Mouse (Mus musculus) left cerebral cortex, adult 11 months (tissue): ENCODE results near the gene Galnt7.
"Not testable (repeated sequence)": the region's sequence is repeated elsewhere in the genome, so short reads cannot be mapped to it uniquely, and the experiment has no call there.

Experiments used
- DNase-seq: peaks from one replicate; pipeline ENCODE4 v3.0.0; 2022; ENCODE audit warnings: low spot score

Gene Galnt7

GRCm38 (mm10) chr8:57540110-57540838, 112.6 kb downstream of the Galnt7 start:
- DNase-seq = no peak

- no peak for DNase-seq
Observed at GRCm38 (mm10) chr8:57538601-57539000, 114.2 kb downstream of the Galnt7 start.

DNA sequence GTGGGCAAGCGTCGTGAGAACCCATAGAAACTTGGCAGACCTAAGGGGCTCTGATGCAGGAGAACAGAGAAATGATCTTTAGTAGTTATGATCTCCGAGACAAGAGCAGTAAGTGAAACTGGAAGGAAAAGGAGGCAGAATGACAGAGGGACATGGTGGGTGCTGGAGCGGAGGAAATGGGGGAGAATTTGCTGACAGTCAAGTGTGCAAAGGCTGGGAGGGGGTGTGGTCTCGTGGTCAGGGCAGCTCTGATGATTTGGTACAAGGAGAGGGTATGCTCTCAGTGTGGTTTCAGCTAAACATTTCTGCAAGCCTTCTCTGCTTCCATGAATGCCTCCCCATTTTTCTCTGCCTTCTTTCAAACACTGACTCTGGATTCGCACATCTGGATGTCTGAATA, 116.7 kb downstream of the Galnt7 start:
- no peak for DNase-seq

DNA sequence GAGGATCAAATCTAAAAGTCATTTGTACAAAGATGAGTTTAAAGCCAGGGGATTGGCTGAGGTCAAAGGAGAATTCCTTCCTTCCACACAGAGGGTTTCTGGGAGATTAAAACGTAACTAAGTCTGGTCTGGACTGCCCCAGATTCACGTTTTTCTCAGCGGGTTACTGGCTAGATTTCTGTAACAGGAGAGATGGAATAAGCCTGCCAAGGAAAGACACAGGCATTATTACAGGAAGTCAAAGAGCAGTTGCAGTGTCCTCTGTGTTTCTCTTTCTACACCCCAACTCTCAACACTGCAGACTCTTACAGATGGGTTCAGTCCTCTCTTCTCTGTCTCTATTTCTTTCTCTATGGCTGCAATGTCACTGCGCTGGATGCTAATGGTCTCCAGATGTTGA, 118.3 kb downstream of the Galnt7 start:
- no peak for DNase-seq

- DNase-seq = no peak
Observed at GRCm38 (mm10) chr8:57533106-57533505, 119.7 kb downstream of the Galnt7 start.

GRCm38 (mm10) chr8:57532223-57532622, 120.6 kb downstream of the Galnt7 start:
- no peak for DNase-seq

GRCm38 (mm10) chr8:57530666-57531349, 122.0 kb downstream of the Galnt7 start:
- no peak for DNase-seq

GRCm38 (mm10) chr8:57530238-57530637, 122.6 kb downstream of the Galnt7 start:
- DNase-seq = no peak

DNA sequence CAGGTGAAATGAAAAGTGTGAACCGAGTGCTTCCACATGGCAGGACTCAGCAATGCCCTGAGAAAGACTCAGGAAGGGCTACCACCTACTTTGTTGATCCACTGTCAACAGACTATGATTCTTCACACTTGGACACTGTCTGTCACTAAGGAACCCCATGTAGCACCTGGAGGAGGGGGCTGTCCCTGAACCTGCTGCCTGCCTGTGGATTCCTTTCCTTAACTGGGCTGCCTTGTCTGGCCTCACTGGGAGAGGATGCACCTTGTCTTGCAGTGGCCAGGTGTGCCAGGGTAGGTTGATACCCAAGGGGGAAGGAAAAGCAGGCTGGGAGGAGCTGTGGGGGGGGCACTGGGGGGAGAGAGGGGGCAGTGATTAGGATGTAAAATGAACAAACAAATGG, 124.8 kb downstream of the Galnt7 start:
- no peak for DNase-seq

GRCm38 (mm10) chr8:57520186-57520786, 132.5 kb downstream of the Galnt7 start:
- DNase-seq = no peak

DNA sequence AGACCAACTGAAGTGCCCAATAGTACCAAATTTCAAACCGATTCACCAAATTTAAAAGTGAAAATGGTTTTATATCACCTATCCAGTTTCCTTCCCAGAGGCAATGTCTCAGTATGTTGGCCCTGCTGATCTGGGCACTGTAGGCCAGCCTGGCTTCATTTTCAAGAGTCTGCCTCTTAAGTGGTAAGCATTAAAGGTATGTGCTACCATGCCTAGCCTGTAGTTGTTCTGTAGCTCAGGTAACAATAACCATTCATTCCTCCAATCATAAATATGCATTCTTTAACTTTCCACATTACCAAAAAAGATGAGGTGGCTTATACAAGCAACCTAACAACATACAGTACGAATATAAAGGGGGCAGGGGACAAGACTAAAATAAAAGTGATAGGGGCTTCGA, 135.1 kb downstream of the Galnt7 start:
- no peak for DNase-seq

DNA sequence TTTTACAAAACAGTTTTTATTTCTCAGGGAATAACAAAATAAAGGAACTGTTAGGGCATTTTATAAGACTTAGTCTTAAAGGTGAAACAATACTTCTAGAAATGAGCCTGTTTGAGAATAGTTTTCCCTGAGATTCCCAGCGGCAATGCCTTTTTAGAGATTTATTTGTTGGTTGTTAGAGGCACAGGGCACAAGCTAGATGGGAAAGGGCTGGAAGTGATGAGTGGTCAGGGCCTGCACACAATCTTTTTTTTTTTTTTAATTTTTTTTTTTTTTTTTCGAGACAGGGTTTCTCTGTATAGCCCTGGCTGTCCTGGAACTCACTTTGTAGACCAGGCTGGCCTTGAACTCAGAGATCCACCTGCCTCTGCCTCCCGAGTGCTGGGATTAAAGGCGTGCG, 136.1 kb downstream of the Galnt7 start:
- not testable (repeated sequence) for DNase-seq

DNA sequence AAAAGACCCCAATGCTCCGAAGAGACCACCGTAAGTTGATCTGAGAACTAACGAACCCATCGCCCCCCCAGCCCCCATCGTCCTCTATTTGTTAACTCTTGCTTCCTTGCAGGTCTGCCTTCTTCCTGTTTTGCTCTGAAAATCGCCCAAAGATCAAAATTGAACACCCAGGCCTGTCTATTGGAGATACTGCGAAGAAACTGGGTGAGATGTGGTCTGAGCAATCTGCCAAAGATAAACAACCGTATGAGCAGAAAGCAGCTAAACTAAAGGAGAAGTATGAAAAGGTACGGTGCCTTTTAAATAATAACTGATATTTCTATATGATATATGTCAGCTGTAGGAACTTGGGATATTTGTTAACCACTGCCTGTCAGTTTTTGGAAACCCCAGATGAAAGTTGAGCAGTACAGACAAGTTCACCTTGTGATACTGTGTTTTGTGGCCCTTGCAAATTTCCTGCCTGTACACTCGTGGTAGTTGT, 139.6 kb downstream of the Galnt7 start:
- DNase-seq = not testable (repeated sequence)

DNA sequence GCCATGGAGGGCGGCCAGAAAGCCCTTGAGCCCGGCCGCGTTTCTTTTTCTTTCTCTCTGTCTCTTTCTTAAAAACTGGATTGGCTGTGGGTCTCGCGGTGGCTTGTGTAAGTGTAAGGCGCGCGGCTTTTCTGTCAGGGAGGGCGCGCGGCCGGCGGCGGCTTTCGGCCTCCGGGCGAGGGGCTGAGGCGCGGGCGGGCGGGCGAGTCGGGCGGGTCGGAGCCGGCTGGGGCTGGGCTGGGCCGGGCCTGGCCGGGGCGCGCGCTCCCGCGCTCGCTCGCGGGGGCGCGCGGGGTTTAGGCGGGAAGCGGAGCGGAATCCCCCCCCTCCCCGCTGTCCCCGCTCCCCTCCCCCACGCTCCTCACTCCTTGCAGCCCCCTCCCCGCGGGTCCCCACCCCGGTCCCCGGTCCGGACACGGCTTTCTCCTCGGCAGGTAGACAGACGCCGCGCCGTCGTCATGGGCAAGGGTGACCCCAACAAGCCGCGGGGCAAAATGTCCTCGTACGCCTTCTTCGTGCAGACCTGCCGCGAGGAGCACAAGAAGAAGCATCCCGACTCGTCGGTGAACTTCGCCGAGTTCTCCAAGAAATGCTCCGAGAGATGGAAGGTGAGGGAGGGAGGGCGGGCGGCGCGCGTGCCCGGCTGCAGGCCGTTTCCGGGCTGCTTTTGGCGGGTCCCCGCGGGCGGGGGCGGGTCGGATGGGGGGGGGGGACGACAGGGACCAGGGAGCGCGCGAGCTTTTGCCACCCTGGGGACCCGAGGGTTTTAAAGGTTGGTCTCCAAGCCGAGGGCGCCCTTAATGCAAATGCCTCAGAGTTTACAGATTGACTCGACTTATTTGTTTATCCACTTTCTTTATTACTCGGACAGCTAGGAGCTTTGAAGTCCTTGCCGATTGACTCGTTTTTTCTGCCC, 140.4 kb downstream of the Galnt7 start:
- no peak for DNase-seq

GRCm38 (mm10) chr8:57511316-57512118, 141.3 kb downstream of the Galnt7 start, which contains the start of gene Hmgb2:
Hmgb2 (plus strand) TSS chr8:57511907.
- DNase-seq = peak; percentile 99

- no peak for DNase-seq
Observed at GRCm38 (mm10) chr8:57510791-57511315, 142.0 kb downstream of the Galnt7 start.

- no peak for DNase-seq
Observed at GRCm38 (mm10) chr8:57508657-57509056, 144.2 kb downstream of the Galnt7 start.

DNA sequence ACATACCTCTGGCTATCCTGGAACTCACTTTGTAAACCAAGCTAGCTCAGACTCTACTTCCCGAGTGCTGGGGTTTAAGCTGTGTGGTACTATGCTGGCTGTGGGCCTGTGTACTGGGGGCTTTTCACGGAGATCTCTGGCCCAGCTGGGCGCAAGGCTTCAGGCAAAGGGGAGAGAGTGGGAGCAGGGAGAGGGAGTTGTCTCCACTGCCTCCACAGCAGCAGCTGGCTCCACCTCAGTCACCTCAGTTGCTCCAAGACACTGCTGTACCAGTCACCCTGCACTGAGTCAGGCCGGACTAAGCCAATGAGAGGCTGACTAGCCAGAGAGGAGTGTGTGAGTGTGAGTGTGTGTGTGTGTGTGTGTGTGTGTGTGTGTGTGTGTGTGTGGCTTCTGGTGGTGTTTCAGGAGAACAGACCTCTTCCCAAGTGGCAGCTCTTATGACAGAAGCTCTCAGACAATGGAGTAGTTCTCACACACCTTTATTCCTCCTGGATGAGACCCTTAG, 145.2 kb downstream of the Galnt7 start:
- DNase-seq = no peak

GRCm38 (mm10) chr8:57505500-57505899, 147.3 kb downstream of the Galnt7 start:
- not testable (repeated sequence) for DNase-seq

DNA sequence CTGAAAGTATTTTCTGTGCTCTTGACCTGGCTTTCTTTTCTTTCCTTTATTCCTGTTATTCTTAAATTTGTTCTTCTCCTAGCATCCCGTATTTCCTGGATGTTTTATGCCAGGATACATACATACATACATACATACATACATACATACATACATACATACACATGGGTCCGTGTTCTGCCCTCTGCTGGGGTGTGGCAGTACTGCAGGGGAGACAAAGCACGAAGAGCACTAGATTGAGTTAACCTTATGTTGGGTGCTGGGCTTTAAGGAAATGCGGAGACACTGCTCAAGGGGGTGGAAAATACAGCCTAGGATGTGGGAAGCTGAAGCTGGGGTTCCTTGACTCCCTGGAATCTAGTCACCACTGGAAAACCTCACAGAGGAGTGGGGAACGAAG, 149.2 kb downstream of the Galnt7 start:
- peak; percentile 31 for DNase-seq
